Mouse (Mus musculus) thymus, adult 2 months (tissue): ENCODE measurements around the gene Ecm2. TPM values are rescaled to one million over a fixed set of nuclear protein-coding genes. Genes with fewer than 3 reads are reported as not detected.

Source experiments
- DNase-seq: peaks from one replicate; pipeline ENCODE4 v3.0.0; 2021
- H3K27ac ChIP-seq: fragments of 200-500 bp; 2 replicates; pipeline ENCODE4 v1.5.1; 2012; ENCODE audit warnings: low read length, control low read depth; ENCODE audit not compliant: control insufficient read depth, insufficient read depth
- H3K27me3 ChIP-seq: fragments of 200-500 bp; 2 replicates; pipeline ENCODE4 v1.6.1; 2012; ENCODE audit warnings: mild to moderate bottlenecking, low read length, moderate library complexity, mixed read lengths; ENCODE audit not compliant: control insufficient read depth, insufficient read depth
- H3K36me3 ChIP-seq: fragments of 200-500 bp; 2 replicates; pipeline ENCODE4 v1.6.1; 2012; ENCODE audit warnings: mild to moderate bottlenecking, low read length, moderate library complexity; ENCODE audit not compliant: control insufficient read depth, insufficient read depth
- H3K4me1 ChIP-seq: fragments of 200-500 bp; replicated peaks from 2 replicates; pipeline ENCODE4 v1.6.1; 2012; ENCODE audit warnings: low read length; ENCODE audit not compliant: control insufficient read depth, insufficient read depth
- H3K4me3 ChIP-seq: fragments of 200-500 bp; 2 replicates; pipeline ENCODE4 v1.5.1; 2012; ENCODE audit warnings: mild to moderate bottlenecking, low read length, control low read depth, moderate library complexity; ENCODE audit not compliant: control insufficient read depth, insufficient read depth
- CTCF ChIP-seq: fragments of 200-500 bp; IDR thresholded peaks from 2 replicates; pipeline ENCODE4 v1.5.1; 2012; ENCODE audit warnings: mild to moderate bottlenecking, control low read depth, low read length, moderate library complexity, borderline replicate concordance; ENCODE audit not compliant: control insufficient read depth, poor library complexity, insufficient read depth; ENCODE audit errors: extremely low read depth
- POLR2A ChIP-seq: fragments of 200-500 bp; IDR thresholded peaks from 2 replicates; pipeline ENCODE4 v1.6.1; 2012; ENCODE audit warnings: mild to moderate bottlenecking, low read length, control low read depth, moderate library complexity; ENCODE audit not compliant: control insufficient read depth, poor library complexity, insufficient read depth; ENCODE audit errors: extremely low read depth
- WGBS: fragments of 180-500 bp; shearing (Covaris S2); methylation state at CpG from one replicate; pipeline ENCODE4 v1.1.7; 2018; 5-methylcytosine and 5-hydroxymethylcytosine counted together
- polyA plus RNA-seq: library from polyadenylated mRNA; depleted of rRNA; stranded (reverse); fragments of >200 nt; gene quantifications from 2 replicates; pipeline ENCODE4 v1.2.3, GENCODE M21; 2012

The Ecm2 gene
- polyA plus RNA-seq, 1 experiment = 0.84 TPM

DNA sequence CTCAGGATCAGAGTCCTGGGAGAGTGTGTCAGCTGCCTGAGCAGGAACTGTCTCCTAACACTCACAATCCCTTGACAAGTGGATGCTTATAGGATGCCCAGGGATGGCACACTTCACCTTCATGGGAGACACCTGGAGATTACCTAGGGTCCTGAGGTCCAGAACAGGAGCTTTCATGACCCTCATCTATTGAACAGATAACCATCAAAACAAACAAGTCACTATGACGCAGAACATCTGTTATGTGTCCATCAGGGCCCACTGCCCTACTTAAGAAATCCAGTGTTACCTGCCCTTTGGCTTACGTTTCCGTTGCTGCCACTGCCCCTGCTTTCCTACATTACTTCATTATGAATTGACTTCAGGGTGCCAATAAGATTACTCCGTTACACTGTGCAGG, 1.2 kb downstream of the Ecm2 start:
- WGBS = over 99% methylated on average over 4 of the region's 4 CpGs
- H3K27me3 ChIP-seq = no peaks in the 10 kb centered on the region
- no peak for DNase-seq
- H3K4me1 ChIP-seq = no peaks in the 10 kb centered on the region
- no peak overlapping the region for H3K4me3 ChIP-seq
- H3K27ac ChIP-seq = no peak overlapping the region
- H3K36me3 ChIP-seq = no peaks in the 10 kb centered on the region
- no peak for TF ChIP-seq POLR2A
- TF ChIP-seq CTCF = no peak

DNA sequence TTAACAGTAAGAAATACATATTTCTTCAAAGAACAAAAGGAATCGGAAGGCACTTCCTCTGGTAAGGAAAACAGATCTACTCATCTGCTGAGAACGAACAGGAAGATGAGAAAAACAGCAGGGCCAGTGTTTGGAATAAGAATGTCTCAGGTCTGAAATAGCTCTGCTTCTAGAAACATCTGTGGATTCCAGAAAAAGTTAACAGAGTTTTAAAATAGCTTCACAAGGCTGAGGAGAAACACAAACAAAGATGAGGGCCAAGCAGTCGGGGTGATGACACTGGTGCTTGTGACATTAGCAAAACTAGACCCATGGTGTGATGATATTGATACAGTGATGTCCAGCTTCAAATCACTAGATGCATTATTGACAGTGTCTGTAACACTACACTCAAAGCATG, 2.6 kb downstream of the Ecm2 start:
- Histone ChIP-seq H3K4me1 (no peaks in the 10 kb centered on the region), H3K4me3 (no peak overlapping the region), H3K27ac (no peak overlapping the region), H3K36me3 (no peaks in the 10 kb centered on the region), H3K27me3 (no peaks in the 10 kb centered on the region)
- TF ChIP-seq CTCF = no peak
- no peak for TF ChIP-seq POLR2A
- 95% methylated on average over 3 of the region's 3 CpGs for WGBS
- no peak for DNase-seq

DNA sequence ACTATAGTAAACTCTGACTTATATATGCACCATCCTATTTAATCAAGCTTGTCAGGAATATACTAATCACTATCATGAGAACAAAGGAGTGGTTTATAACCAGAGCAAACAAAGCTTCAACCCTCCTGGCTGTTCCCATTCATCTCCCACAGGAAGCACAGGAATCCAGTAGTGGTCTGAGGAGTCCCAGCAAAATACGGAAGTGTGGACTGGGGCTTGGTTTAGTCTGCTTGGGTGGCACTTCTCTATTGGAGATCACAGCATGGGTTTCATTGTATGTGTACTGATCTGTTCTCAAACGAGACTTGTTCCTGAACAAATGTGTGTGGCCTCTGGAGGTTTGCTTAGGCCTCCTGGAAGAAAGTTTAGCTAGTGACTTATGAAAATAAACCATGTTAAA, 14.2 kb downstream of the Ecm2 start:
- no peaks in the 10 kb centered on the region for H3K36me3 ChIP-seq
- 81% methylated on average over 2 of the region's 2 CpGs for WGBS
- no peak for DNase-seq
- H3K27ac ChIP-seq = no peak overlapping the region
- TF ChIP-seq POLR2A (no peak), CTCF (no peak)
- H3K4me1 ChIP-seq = no peaks in the 10 kb centered on the region
- no peaks in the 10 kb centered on the region for H3K27me3 ChIP-seq
- H3K4me3 ChIP-seq = no peak overlapping the region

DNA sequence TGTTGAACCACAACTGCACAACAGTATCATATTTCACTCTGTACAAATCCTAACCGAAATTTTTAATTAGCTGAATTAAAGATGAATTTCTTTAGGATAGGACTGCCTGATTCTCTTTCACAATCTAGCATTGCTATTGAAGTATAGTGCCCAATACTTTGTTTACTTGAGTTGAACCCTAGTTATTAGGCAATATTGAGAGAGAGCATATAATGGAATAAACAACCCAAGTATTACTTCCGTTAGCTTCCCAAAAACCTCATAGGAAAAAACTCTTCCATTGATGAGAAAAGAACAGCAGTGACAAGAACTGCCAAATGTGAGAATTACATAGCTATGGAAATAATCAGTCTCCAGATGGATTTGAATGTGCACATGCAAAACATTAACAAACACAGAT, 21.6 kb downstream of the Ecm2 start:
- H3K4me3 ChIP-seq = no peak overlapping the region
- 92% methylated on average over 2 of the region's 2 CpGs for WGBS
- no peaks in the 10 kb centered on the region for H3K27me3 ChIP-seq
- H3K27ac ChIP-seq = no peak overlapping the region
- no peaks in the 10 kb centered on the region for H3K4me1 ChIP-seq
- no peak for DNase-seq
- H3K36me3 ChIP-seq = no peaks in the 10 kb centered on the region
- TF ChIP-seq CTCF (no peak), POLR2A (no peak)

DNA sequence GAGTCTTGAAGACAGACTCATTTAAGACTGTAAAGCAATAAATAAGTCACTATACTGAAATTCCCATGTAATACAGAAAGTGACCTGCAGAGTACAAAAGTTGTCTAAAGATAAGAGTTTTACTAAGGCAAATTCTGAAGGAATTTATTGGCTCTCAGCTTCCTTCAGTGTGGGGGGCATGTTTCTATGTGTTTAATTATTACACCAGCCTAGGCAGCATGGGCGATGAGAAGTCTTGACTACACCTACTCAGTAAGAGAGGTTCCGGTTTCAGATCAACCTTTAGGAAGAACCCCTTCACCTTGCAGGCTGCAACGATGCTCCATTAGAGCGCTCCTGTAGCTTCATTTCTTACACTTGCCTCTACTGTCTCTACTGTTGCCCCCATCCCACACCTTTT, 26.0 kb downstream of the Ecm2 start:
- Histone ChIP-seq H3K27ac (no peak overlapping the region), H3K36me3 (no peaks in the 10 kb centered on the region), H3K4me1 (no peaks in the 10 kb centered on the region), H3K4me3 (no peak overlapping the region), H3K27me3 (no peaks in the 10 kb centered on the region)
- no peak for TF ChIP-seq CTCF
- no peak for TF ChIP-seq POLR2A
- WGBS = 98% methylated on average over 4 of the region's 4 CpGs
- DNase-seq = no peak

DNA sequence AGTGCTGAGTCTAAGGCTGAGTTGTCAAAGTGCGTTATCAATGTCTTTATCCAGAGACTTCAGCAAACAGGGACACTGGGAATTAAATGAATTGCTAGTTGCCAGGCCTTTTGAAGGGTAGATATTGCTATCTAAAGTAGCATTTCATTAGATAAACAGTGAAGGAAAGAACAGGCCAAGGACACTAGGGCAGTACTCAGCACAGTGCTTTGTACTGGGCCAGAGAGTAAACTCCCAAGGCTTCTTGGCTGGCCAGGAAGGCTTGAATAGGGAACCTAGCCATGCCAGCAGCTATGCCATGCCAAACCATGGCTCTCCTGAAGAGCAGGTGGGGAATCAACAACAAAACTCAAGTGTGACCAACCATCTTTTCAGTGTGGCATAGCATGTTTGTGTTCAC, 32.3 kb downstream of the Ecm2 start:
- Histone ChIP-seq H3K36me3 (no peaks in the 10 kb centered on the region), H3K27me3 (no peaks in the 10 kb centered on the region), H3K27ac (no peak overlapping the region), H3K4me3 (no peak overlapping the region), H3K4me1 (no peaks in the 10 kb centered on the region)
- TF ChIP-seq POLR2A (no peak), CTCF (no peak)
- no peak for DNase-seq
- WGBS = 98% methylated on average over 1 of the region's 1 CpGs

DNA sequence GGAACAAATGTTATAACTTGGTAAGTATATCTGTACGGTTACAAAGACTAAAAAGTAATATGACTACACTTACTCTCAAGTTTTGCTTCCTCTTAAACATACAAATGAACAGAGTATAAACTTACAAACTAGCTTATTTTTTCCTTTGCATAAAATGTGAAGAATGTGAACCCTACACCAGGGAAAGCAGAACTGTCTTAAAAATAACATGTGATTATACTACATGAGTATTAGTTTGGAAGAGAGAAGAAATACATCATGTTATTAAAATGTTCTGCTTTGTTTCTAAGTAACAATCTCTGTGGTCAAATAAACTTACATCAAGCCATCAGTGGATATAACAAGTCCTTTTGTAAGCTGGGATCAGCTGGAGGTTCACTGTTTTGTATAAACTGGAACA, 34.1 kb downstream of the Ecm2 start:
- Histone ChIP-seq H3K27ac (no peak overlapping the region), H3K4me3 (no peak overlapping the region), H3K4me1 (no peaks in the 10 kb centered on the region), H3K27me3 (no peaks in the 10 kb centered on the region), H3K36me3 (no peaks in the 10 kb centered on the region)
- TF ChIP-seq POLR2A (no peak), CTCF (no peak)
- 100% methylated on average over 1 of the region's 1 CpGs for WGBS
- DNase-seq = no peak
